ENCODE assay signal across 8 mouse cellular contexts in the genomic region with DNA sequence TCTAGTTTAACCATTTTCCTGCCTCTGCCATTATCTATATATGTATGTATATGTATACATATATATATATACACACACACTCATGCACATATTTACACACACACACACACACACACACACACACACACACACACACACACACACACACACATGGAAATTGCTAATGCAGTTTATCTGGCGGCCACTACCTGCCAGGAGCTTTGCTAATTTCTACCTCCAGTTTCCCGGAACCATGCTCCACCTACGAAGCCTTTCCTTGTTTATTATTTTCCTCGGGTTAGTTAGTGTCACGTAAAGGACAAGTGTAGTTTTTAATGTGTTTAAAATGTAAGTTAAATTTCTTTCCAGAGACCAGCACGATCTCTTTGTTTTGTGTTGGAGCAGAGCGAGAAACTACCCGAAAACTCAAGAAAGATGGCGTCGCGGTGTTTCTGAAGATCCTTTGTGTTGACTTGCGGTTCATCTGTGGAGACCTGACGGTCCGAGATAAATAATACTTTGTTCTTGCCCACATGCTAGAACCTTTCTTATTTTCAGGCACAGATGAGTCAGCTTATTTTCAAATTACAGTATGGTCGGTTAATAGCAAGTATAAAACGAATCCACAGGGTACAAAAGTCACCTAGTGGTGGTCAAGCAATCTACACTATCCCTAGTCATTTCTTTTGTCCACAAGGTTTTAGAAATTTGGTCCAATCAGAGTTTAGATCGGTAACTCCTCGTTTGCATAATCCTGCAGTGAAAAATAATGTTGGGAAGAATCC. TPM values are rescaled to one million over a fixed set of nuclear protein-coding genes. Genes with fewer than 3 reads are reported as not detected.
DNase-seq lines count a peak whose midpoint lies in the region; ATAC-seq and TF ChIP-seq lines count a peak whose summit lies in the region.

No protein-coding gene starts in this region.

- peak overlapping the region; percentile 72 for H3K4me2 ChIP-seq in lung, embryonic 14.5 days
- H3K4me2 ChIP-seq in heart, embryonic 15.5 days = peak overlapping the region; percentile 66
- peak overlapping the region; percentile 64 for H3K4me2 ChIP-seq in limb, embryonic 14.5 days (replicated peaks; ENCODE audit: low read depth, low read length, severe bottlenecking)

- no peak for TF ChIP-seq EP300 in MEL (IDR thresholded peaks at IDR 0.05; ENCODE audit: low read depth in 1 of 2, low read length in 2 of 2)

- peak overlapping the region; percentile 97 for H3K27ac ChIP-seq in lung, embryonic 14.5 days (ENCODE audit: low read depth)
- peak overlapping the region; percentile 100 for H3K27ac ChIP-seq in MEL (ENCODE audit: control insufficient read depth, low read depth, low read length)
- H3K27ac ChIP-seq in heart, embryonic 15.5 days = peak overlapping the region; percentile 94
- H3K27ac ChIP-seq in limb, embryonic 14.5 days (replicated peaks; ENCODE audit: low read depth, low read length) = peak overlapping the region; percentile 98

- ATAC-seq in lung, embryonic 14.5 days (ENCODE audit: insufficient read depth) = peak; percentile 60
- ATAC-seq in heart, embryonic 15.5 days (replicated peaks; ENCODE audit: insufficient number of reproducible peaks, insufficient read depth, low FRiP score, low read depth) = peak; percentile 36
- peak; percentile 74 for ATAC-seq in limb, embryonic 14.5 days (ENCODE audit: low FRiP score, low read depth)

- H3K9me3 ChIP-seq in lung, embryonic 14.5 days (ENCODE audit: low read depth, low read length) = no peaks in the 10 kb centered on the region
- no peaks in the 10 kb centered on the region for H3K9me3 ChIP-seq in MEL (replicated peaks; ENCODE audit: insufficient read depth, low read length)
- H3K9me3 ChIP-seq in heart, embryonic 15.5 days (replicated peaks) = no peaks in the 10 kb centered on the region
- no peaks in the 10 kb centered on the region for H3K9me3 ChIP-seq in limb, embryonic 14.5 days (ENCODE audit: control insufficient read depth, low read length)

- peak; percentile 89 for DNase-seq in lung, embryonic 14.5 days
- DNase-seq in lung, postnatal 10 days = no peak
- peak; percentile 90 for DNase-seq in MEL (ENCODE audit: low read depth, low spot score)
- DNase-seq in embryo, embryonic 10 days (ENCODE audit: low spot score) = peak; percentile 78
- peak; percentile 84 for DNase-seq in limb, embryonic 14.5 days (ENCODE audit: low spot score)
- DNase-seq in natural killer cell, adult 2 months (ENCODE audit: low spot score in 2 of 2) = peak; percentile 56 to 57
- DNase-seq in testis, postnatal 10 days (ENCODE audit: low spot score) = no peak

- peak overlapping the region; percentile 42 for H3K9ac ChIP-seq in lung, embryonic 14.5 days
- peak overlapping the region; percentile 79 for H3K9ac ChIP-seq in MEL (ENCODE audit: control insufficient read depth, low read depth, low read length, poor library complexity, severe bottlenecking)
- peak overlapping the region; percentile 57 for H3K9ac ChIP-seq in heart, embryonic 15.5 days
- peak overlapping the region; percentile 51 for H3K9ac ChIP-seq in limb, embryonic 14.5 days (ENCODE audit: low read depth, low read length, severe bottlenecking)

- TF ChIP-seq RAD21 in MEL (IDR thresholded peaks at IDR 0.05; ENCODE audit: low read depth, low read length) = no peak

- TF ChIP-seq CTCF in lung, embryonic 14.5 days (IDR thresholded peaks at IDR 0.05; ENCODE audit: low read depth) = peak; percentile 63
- peak in 1 of 3 experiments; percentile 43; a peak in 2 of 6 replicates for TF ChIP-seq CTCF in MEL (IDR thresholded peaks at IDR 0.05 in 2 of 3, conservative IDR thresholded peaks at IDR 0.05 in 1 of 3; ENCODE audit: control insufficient read depth in 1 of 3, insufficient read depth in 1 of 3, low read depth in 2 of 3, low read length in 3 of 3, poor library complexity in 1 of 3, severe bottlenecking in 1 of 3)

- WGBS in lung, embryonic 14.5 days = 2% methylated on average over 18 of the region's 18 CpGs
- 3% methylated on average over 18 of the region's 18 CpGs for WGBS in heart, embryonic 15.5 days
- 5% methylated on average over 18 of the region's 18 CpGs for WGBS in limb, embryonic 14.5 days

- no peaks in the 10 kb centered on the region for H3K4me1 ChIP-seq in lung, embryonic 14.5 days (ENCODE audit: insufficient read depth)
- peaks cover 4 to 8% of the 10 kb centered on the region in 2 experiments; a peak in 3 of 4 replicates for H3K4me1 ChIP-seq in MEL (ENCODE audit: control insufficient read depth in 1 of 2, insufficient read depth in 2 of 2, low read length in 2 of 2)
- H3K4me1 ChIP-seq in heart, embryonic 15.5 days (replicated peaks) = peaks cover 2% of the 10 kb centered on the region; the same call in 1 of the 2 replicates
- 0 out of 2 replicates have a peak, but pooled peaks cover 2% of the 10 kb centered on the region for H3K4me1 ChIP-seq in limb, embryonic 14.5 days (ENCODE audit: control insufficient read depth, insufficient read depth, low read length)

- H3K4me3 ChIP-seq in lung, embryonic 14.5 days (ENCODE audit: low read depth, low read length) = peak overlapping the region; percentile 37
- peak overlapping the region; percentile 29 to 39 for H3K4me3 ChIP-seq in MEL (ENCODE audit: control insufficient read depth in 1 of 2, insufficient read depth in 1 of 2, low read depth in 2 of 2, low read length in 2 of 2)
- peak overlapping the region; percentile 58 for H3K4me3 ChIP-seq in heart, embryonic 15.5 days
- peak overlapping the region; percentile 39 for H3K4me3 ChIP-seq in limb, embryonic 14.5 days (replicated peaks; ENCODE audit: low read length)

- H3K27me3 ChIP-seq in lung, embryonic 14.5 days (ENCODE audit: insufficient read depth, low read length) = no peaks in the 10 kb centered on the region
- H3K27me3 ChIP-seq in MEL (ENCODE audit: control insufficient read depth in 1 of 2, insufficient read depth in 2 of 2, low read length in 2 of 2) = no peaks in the 10 kb centered on the region
- H3K27me3 ChIP-seq in heart, embryonic 15.5 days = no peaks in the 10 kb centered on the region
- no peaks in the 10 kb centered on the region for H3K27me3 ChIP-seq in limb, embryonic 14.5 days (ENCODE audit: control insufficient read depth, insufficient read depth, low read length)

- no peaks in the 10 kb centered on the region for H3K36me3 ChIP-seq in lung, embryonic 14.5 days (ENCODE audit: insufficient read depth)
- peaks cover 0 to 22% of the 10 kb centered on the region in 2 experiments; a peak in 2 of 4 replicates for H3K36me3 ChIP-seq in MEL (ENCODE audit: control insufficient read depth in 1 of 2, insufficient read depth in 2 of 2, low read length in 2 of 2)
- no peaks in the 10 kb centered on the region for H3K36me3 ChIP-seq in heart, embryonic 15.5 days
- no peaks in the 10 kb centered on the region for H3K36me3 ChIP-seq in limb, embryonic 14.5 days (ENCODE audit: control insufficient read depth, insufficient read depth, low read length)

- no peaks in the 10 kb centered on the region; the same call in 1 of the 2 replicates for H3K79me2 ChIP-seq in MEL (ENCODE audit: control insufficient read depth, insufficient read depth, low read length, poor library complexity)

- TF ChIP-seq POLR2A in MEL (IDR thresholded peaks at IDR 0.05; ENCODE audit: control insufficient read depth in 1 of 2, insufficient read depth in 1 of 2, low read depth in 1 of 2, low read length in 2 of 2, poor library complexity in 1 of 2) = peak in 1 of 2 experiments; percentile 14; a peak in 1 of 4 replicates
- TF ChIP-seq POLR2A in limb, embryonic 14.5 days (IDR thresholded peaks at IDR 0.05; ENCODE audit: borderline replicate concordance, extremely low read depth, insufficient read depth, insufficient read length) = no peak

RNA-seq across cellular contexts. Expression of a gene that starts 0.7 kb away (rescaled TPM):
- polyA plus RNA-seq in lung, embryonic 14.5 days (2014; fragmentation: Nextera tagmentation; extraction: Ambion mirVana) = 8.2 and 10.6 TPM in 2 replicates
- total RNA-seq in MEL (2012; rRNA removed) = 1,049 and 1,400 TPM in 2 replicates
- polyA plus RNA-seq in MEL (2012; ENCODE audit: insufficient read depth in 1 of 2, insufficient read length in 2 of 2, low read depth in 1 of 2, low replicate concordance in 2 of 2, missing spikeins in 1 of 2) = 1 to 10 TPM in 1 of 2 experiments, not detected in 1; 4.5 TPM
- 1.7 and 2.4 TPM in 2 replicates for polyA plus RNA-seq in heart, embryonic 15.5 days (2015; fragmentation: Nextera tagmentation; extraction: Ambion mirVana)
- 36.1 and 54.1 TPM in 2 replicates for polyA plus RNA-seq in limb, embryonic 14.5 days (2012; rRNA removed)
- polyA plus RNA-seq in limb, embryonic 14.5 days (2014; fragmentation: Nextera tagmentation; extraction: Ambion mirVana) = 6.7 and 7.0 TPM in 2 replicates

RNA-seq across cellular contexts. Expression of a gene that starts 8.1 kb away (rescaled TPM):
- 164 and 166 TPM in 2 replicates for polyA plus RNA-seq in lung, embryonic 14.5 days (2014; fragmentation: Nextera tagmentation; extraction: Ambion mirVana)
- total RNA-seq in MEL (2012; rRNA removed) = 560 and 662 TPM in 2 replicates
- 1 to 10 TPM in 1 of 2 experiments, not detected in 1; 3.3 TPM for polyA plus RNA-seq in MEL (2012; ENCODE audit: insufficient read depth in 1 of 2, insufficient read length in 2 of 2, low read depth in 1 of 2, low replicate concordance in 2 of 2, missing spikeins in 1 of 2)
- 33.7 and 35.5 TPM in 2 replicates for polyA plus RNA-seq in heart, embryonic 15.5 days (2015; fragmentation: Nextera tagmentation; extraction: Ambion mirVana)
- polyA plus RNA-seq in limb, embryonic 14.5 days (2012; rRNA removed) = 19.8 and 35.0 TPM in 2 replicates
- 103 and 109 TPM in 2 replicates for polyA plus RNA-seq in limb, embryonic 14.5 days (2014; fragmentation: Nextera tagmentation; extraction: Ambion mirVana)

RNA-seq across cellular contexts. Expression of a gene that starts 8.3 kb away (rescaled TPM):
- 14.9 TPM in 2 replicates for polyA plus RNA-seq in lung, embryonic 14.5 days (2014; fragmentation: Nextera tagmentation; extraction: Ambion mirVana)
- 2,580 and 3,348 TPM in 2 replicates for total RNA-seq in MEL (2012; rRNA removed)
- polyA plus RNA-seq in MEL (2012; ENCODE audit: insufficient read depth in 1 of 2, insufficient read length in 2 of 2, low read depth in 1 of 2, low replicate concordance in 2 of 2, missing spikeins in 1 of 2) = 10 to 100 TPM in 1 of 2 experiments, not detected in 1; 14.7 TPM
- polyA plus RNA-seq in heart, embryonic 15.5 days (2015; fragmentation: Nextera tagmentation; extraction: Ambion mirVana) = 4.3 and 4.6 TPM in 2 replicates
- polyA plus RNA-seq in limb, embryonic 14.5 days (2012; rRNA removed) = 38.9 and 60.8 TPM in 2 replicates
- 6.9 and 10.0 TPM in 2 replicates for polyA plus RNA-seq in limb, embryonic 14.5 days (2014; fragmentation: Nextera tagmentation; extraction: Ambion mirVana)

RNA-seq across cellular contexts. Expression of a gene that starts 9.8 kb away (rescaled TPM):
- 0.87 and 0.99 TPM in 2 replicates for polyA plus RNA-seq in lung, embryonic 14.5 days (2014; fragmentation: Nextera tagmentation; extraction: Ambion mirVana)
- 115 and 134 TPM in 2 replicates for total RNA-seq in MEL (2012; rRNA removed)
- under 1 TPM in 1 of 2 experiments, not detected in 1; 0.24 TPM for polyA plus RNA-seq in MEL (2012; ENCODE audit: insufficient read depth in 1 of 2, insufficient read length in 2 of 2, low read depth in 1 of 2, low replicate concordance in 2 of 2, missing spikeins in 1 of 2)
- polyA plus RNA-seq in heart, embryonic 15.5 days (2015; fragmentation: Nextera tagmentation; extraction: Ambion mirVana) = 0.18 and 0.23 TPM in 2 replicates
- polyA plus RNA-seq in limb, embryonic 14.5 days (2012; rRNA removed) = 0.50 and 0.62 TPM in 2 replicates
- 0.47 and 0.61 TPM in 2 replicates for polyA plus RNA-seq in limb, embryonic 14.5 days (2014; fragmentation: Nextera tagmentation; extraction: Ambion mirVana)

RNA-seq across cellular contexts. Expression of a gene that starts 11.1 kb away (rescaled TPM):
- 7.8 and 12.2 TPM in 2 replicates for polyA plus RNA-seq in lung, embryonic 14.5 days (2014; fragmentation: Nextera tagmentation; extraction: Ambion mirVana)
- total RNA-seq in MEL (2012; rRNA removed) = 1,093 and 1,255 TPM in 2 replicates
- polyA plus RNA-seq in MEL (2012; ENCODE audit: insufficient read depth in 1 of 2, insufficient read length in 2 of 2, low read depth in 1 of 2, low replicate concordance in 2 of 2, missing spikeins in 1 of 2) = 1 to 10 TPM in 1 of 2 experiments, not detected in 1; 2.2 TPM
- 0.97 and 1.5 TPM in 2 replicates for polyA plus RNA-seq in heart, embryonic 15.5 days (2015; fragmentation: Nextera tagmentation; extraction: Ambion mirVana)
- 17.8 and 25.9 TPM in 2 replicates for polyA plus RNA-seq in limb, embryonic 14.5 days (2012; rRNA removed)
- 5.3 and 8.5 TPM in 2 replicates for polyA plus RNA-seq in limb, embryonic 14.5 days (2014; fragmentation: Nextera tagmentation; extraction: Ambion mirVana)

Comparison
In these comparisons a context has a peak if more than half of its experiments do, and no peak if none do; other contexts are left out.
1. DNase-seq: peak in lung, embryonic 14.5 days (single experiment), MEL (single experiment), embryo, embryonic 10 days (single experiment), limb, embryonic 14.5 days (single experiment) and natural killer cell, adult 2 months (2 of 2); none in lung, postnatal 10 days (single experiment) and testis, postnatal 10 days (single experiment).
2. Peak in every context shown above with its lines, with median percentiles within 50 percentile points of each other: ATAC-seq, H3K27ac ChIP-seq, H3K4me2 ChIP-seq, H3K4me3 ChIP-seq and H3K9ac ChIP-seq.